Mouse (Mus musculus) liver, embryonic 12.5 days (tissue): ENCODE results near the gene Gm21983. TPM values are rescaled to one million over a fixed set of nuclear protein-coding genes. Genes with fewer than 3 reads are reported as not detected.

ENCODE experiments used
- ATAC-seq: fragments of 200-750 bp; cut with Nextera tagmentation; 2 replicates; pipeline ENCODE4 v1.8.0; 2017; ENCODE audit warnings: moderate number of reproducible peaks, mild to moderate bottlenecking, moderate library complexity
- H3K27ac ChIP-seq: fragments of 300-500 bp; sonication (generic); 2 replicates; pipeline ENCODE4 v1.5.1; 2016; ENCODE audit warnings: mild to moderate bottlenecking
- H3K27me3 ChIP-seq: fragments of 300-500 bp; sonication (generic); replicated peaks from 2 replicates; pipeline ENCODE4 v1.6.1; 2016; ENCODE audit warnings: mild to moderate bottlenecking, moderate library complexity
- H3K36me3 ChIP-seq: fragments of 300-500 bp; sonication (generic); 2 replicates; pipeline ENCODE4 v1.6.1; 2016; ENCODE audit warnings: mild to moderate bottlenecking, moderate library complexity
- H3K4me1 ChIP-seq: fragments of 300-500 bp; sonication (generic); 2 replicates; pipeline ENCODE4 v1.6.1; 2016
- H3K4me2 ChIP-seq: fragments of 300-500 bp; sonication (generic); 2 replicates; pipeline ENCODE4 v1.6.1; 2016; ENCODE audit warnings: mild to moderate bottlenecking, moderate library complexity
- H3K4me3 ChIP-seq: fragments of 300-500 bp; sonication (generic); 2 replicates; pipeline ENCODE4 v1.5.1; 2016; ENCODE audit warnings: mild to moderate bottlenecking, moderate library complexity
- H3K9ac ChIP-seq: fragments of 300-500 bp; sonication (generic); 2 replicates; pipeline ENCODE4 v1.6.1; 2016; ENCODE audit warnings: mild to moderate bottlenecking, moderate library complexity
- H3K9me3 ChIP-seq: fragments of 300-500 bp; sonication (generic); replicated peaks from 2 replicates; pipeline ENCODE4 v1.6.1; 2016; ENCODE audit warnings: mild to moderate bottlenecking, moderate library complexity
- WGBS: fragments of 180-500 bp; shearing (Covaris S2); methylation state at CpG from one replicate; pipeline ENCODE4 v1.1.7; 2016; ENCODE audit not compliant: insufficient replicate concordance; 5-methylcytosine and 5-hydroxymethylcytosine counted together
- microRNA counts: library from miRNA; unstranded; fragments of <30 nt; microRNA quantifications from one replicate; lab custom pipeline; 2017
- microRNA-seq: library from miRNA; unstranded; fragments of <30 nt; microRNA quantifications from one replicate; pipeline ENCODE4, GENCODE M21; 2017
- polyA plus RNA-seq: library from polyadenylated mRNA; unstranded; fragments of >200 nt; fragmentation: Nextera tagmentation; extraction: Ambion mirVana; gene quantifications from 2 replicates; pipeline ENCODE4 v1.2.1, GENCODE M21; 2016

The Gm21983 gene
- polyA plus RNA-seq, 1 experiment from 2014 or later: not detected

DNA sequence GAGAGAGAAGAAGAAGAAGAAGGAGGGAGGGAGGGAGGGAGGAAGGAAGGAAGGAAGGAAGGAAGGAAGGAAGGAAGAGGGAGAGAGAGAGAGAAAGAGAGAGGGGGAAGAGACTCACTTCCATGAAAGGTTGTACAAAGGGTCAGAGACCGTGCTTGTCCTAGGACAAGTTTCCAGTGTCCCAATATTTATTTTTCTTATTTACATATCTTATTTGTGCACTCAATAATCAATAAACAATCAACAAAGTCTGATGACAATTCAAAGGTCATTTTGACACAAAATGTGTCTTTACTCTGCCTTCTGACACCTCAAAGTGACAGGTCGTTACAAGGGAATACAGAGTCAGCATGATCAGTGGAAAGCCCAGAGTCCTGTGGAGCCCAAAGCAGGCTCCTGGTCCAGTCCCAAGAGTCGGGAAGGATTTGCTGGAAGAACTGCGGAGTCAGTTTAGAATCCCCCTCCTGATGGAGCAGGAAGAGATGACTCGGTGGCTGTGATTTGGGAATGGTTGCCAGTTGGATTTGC is 56.5 kb downstream of the Gm21983 start:
- Histone ChIP-seq H3K4me3 (no peak overlapping the region), H3K4me2 (no peak overlapping the region), H3K4me1 (no peaks in the 10 kb centered on the region), H3K27me3 (no peaks in the 10 kb centered on the region), H3K9ac (no peak overlapping the region), H3K9me3 (no peaks in the 10 kb centered on the region), H3K27ac (no peak overlapping the region), H3K36me3 (no peaks in the 10 kb centered on the region)
- WGBS: 48% methylated on average over 5 of the region's 5 CpGs
- ATAC-seq: no peak

DNA sequence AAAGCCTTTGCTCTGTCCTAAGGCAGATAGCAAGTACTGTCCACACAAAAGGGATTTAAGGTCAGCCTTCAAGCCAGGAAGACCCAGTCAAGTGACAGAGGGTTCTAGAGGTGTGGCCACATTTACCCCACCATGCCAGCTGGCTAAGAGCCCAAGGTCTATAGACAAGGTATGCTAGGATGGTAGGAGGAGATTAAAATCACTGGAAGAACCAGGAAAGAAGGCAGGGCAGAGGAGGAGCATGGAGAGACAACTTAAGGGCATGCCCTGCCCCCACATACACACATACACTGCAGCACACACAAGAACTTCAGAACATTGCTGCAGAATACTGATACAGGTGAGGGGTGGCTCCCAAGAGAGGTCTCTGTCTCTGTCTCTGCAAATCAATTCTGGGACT is 61.2 kb downstream of the Gm21983 start, which contains the start of gene Cyp2f2:
Gene Cyp2f2, plus strand, starts transcription at position 234 of the 400 bp plus-strand sequence.
- H3K27ac ChIP-seq: no peak within 1 kb of the TSS
- H3K4me2 ChIP-seq: no peak within 1 kb of the TSS

More for the DNA sequence above, 61.2 kb downstream of the Gm21983 start, which contains the start of gene Cyp2f2:
- no peak for ATAC-seq
- H3K9me3 ChIP-seq: no peaks in the 10 kb centered on the region
- no peak within 1 kb of the TSS for H3K9ac ChIP-seq
- H3K4me1 ChIP-seq: no peaks in the 10 kb centered on the region
- no peaks in the 10 kb centered on the region for H3K36me3 ChIP-seq
- no peaks in the 10 kb centered on the region for H3K27me3 ChIP-seq
- H3K4me3 ChIP-seq: no peak within 1 kb of the TSS

MicroRNA genes within 50 kb of the gene (microRNA counts, 519-probe panel; counts per million panel counts)
- microRNA mmu-miR-1191 (lab: Ali Mortazavi, UCI): 582 counts per million, percentile 70 among the panel's probes with 10 or more counts

Small RNAs within 50 kb of the gene (microRNA-seq; reads per million reads assigned to microRNA genes)
- gene Mir1191: 16.9 reads per million, percentile 29 among the genes with 10 or more reads in this experiment
- not detected for gene Mir3101

Other genes starting within 250 kb of the Gm21983 start
- not detected in 2 replicates for gene Cyp2a22, start 241.7 kb downstream of the Gm21983 start, polyA plus RNA-seq
- 0.32 and 0.42 TPM in 2 replicates for gene Cyp2a12, start 152.0 kb downstream of the Gm21983 start, polyA plus RNA-seq
- not detected in 2 replicates for gene Cyp2f2, start 61.2 kb downstream of the Gm21983 start, polyA plus RNA-seq
- not detected in 2 replicates for gene Cyp2t4, start 27.4 kb downstream of the Gm21983 start, polyA plus RNA-seq
- gene Egln2, start 14.3 kb downstream of the Gm21983 start, polyA plus RNA-seq: 39.9 and 41.9 TPM in 2 replicates
- 32.4 TPM in 2 replicates for gene Rab4b, start 2.2 kb downstream of the Gm21983 start, polyA plus RNA-seq
- 0.29 and 0.45 TPM in 2 replicates for gene Mia, start 71 bp upstream of the Gm21983 start, polyA plus RNA-seq
- gene BC024978, start 14.7 kb upstream of the Gm21983 start, polyA plus RNA-seq: 1.5 TPM in 2 replicates
- 150 and 163 TPM in 2 replicates for gene Snrpa, start 15.2 kb upstream of the Gm21983 start, polyA plus RNA-seq
- gene Itpkc, start 47.6 kb upstream of the Gm21983 start, polyA plus RNA-seq: 3.5 and 4.1 TPM in 2 replicates
- 14.2 and 15.7 TPM in 2 replicates for gene Coq8b, start 51.9 kb upstream of the Gm21983 start, polyA plus RNA-seq
- gene Numbl, start 77.3 kb upstream of the Gm21983 start, polyA plus RNA-seq: 3.9 and 4.0 TPM in 2 replicates
- gene Ltbp4, start 156.6 kb upstream of the Gm21983 start, polyA plus RNA-seq: 5.7 TPM in 2 replicates
- 32.1 and 36.1 TPM in 2 replicates for gene Shkbp1, start 174.9 kb upstream of the Gm21983 start, polyA plus RNA-seq
- gene Gm20479, start 176.3 kb upstream of the Gm21983 start, polyA plus RNA-seq: not detected in 2 replicates